Mouse (Mus musculus) lung, embryonic 16.5 days (tissue): ENCODE measurements around the gene Hoxc10. TPM values are rescaled to one million over a fixed set of nuclear protein-coding genes. Genes with fewer than 3 reads are reported as not detected.

Experiments used
- ATAC-seq: fragments of 200-750 bp; cut with Nextera tagmentation; 2 replicates; pipeline ENCODE4 v1.8.0; 2017; ENCODE audit warnings: low read depth, mild to moderate bottlenecking, moderate library complexity
- H3K27ac ChIP-seq: fragments of 300-500 bp; sonication (generic); 2 replicates; pipeline ENCODE4 v1.5.1; 2014; ENCODE audit warnings: mild to moderate bottlenecking, control low read depth, low read length
- H3K27me3 ChIP-seq: fragments of 300-500 bp; sonication (generic); 2 replicates; pipeline ENCODE4 v1.6.1; 2014; ENCODE audit warnings: low read depth, low read length, mixed read lengths; ENCODE audit not compliant: control insufficient read depth, insufficient read depth
- H3K36me3 ChIP-seq: fragments of 300-500 bp; sonication (generic); 2 replicates; pipeline ENCODE4 v1.6.1; 2014; ENCODE audit warnings: low read length; ENCODE audit not compliant: control insufficient read depth, insufficient read depth
- H3K4me1 ChIP-seq: fragments of 300-500 bp; sonication (generic); replicated peaks from 2 replicates; pipeline ENCODE4 v1.6.1; 2014; ENCODE audit warnings: low read length, mixed read lengths; ENCODE audit not compliant: control insufficient read depth, insufficient read depth
- H3K4me2 ChIP-seq: fragments of 300-500 bp; sonication (generic); 2 replicates; pipeline ENCODE4 v1.6.1; 2014; ENCODE audit warnings: low read depth, low read length, control low read depth
- H3K4me3 ChIP-seq: fragments of 300-500 bp; sonication (generic); 2 replicates; pipeline ENCODE4 v1.5.1; 2014; ENCODE audit warnings: mild to moderate bottlenecking, low read length, control low read depth
- H3K9ac ChIP-seq: fragments of 300-500 bp; sonication (generic); 2 replicates; pipeline ENCODE4 v1.6.1; 2014; ENCODE audit warnings: low read length, control low read depth
- H3K9me3 ChIP-seq: fragments of 300-500 bp; sonication (generic); 2 replicates; pipeline ENCODE4 v1.6.1; 2016; ENCODE audit warnings: low read length; ENCODE audit not compliant: control insufficient read depth
- WGBS: fragments of 180-500 bp; shearing (Covaris S2); extraction: QIAGEN DNeasy Blood & Tissue Kit; methylation state at CpG from one replicate; pipeline ENCODE4 v1.1.7; 2014; 5-methylcytosine and 5-hydroxymethylcytosine counted together
- microRNA counts: library from miRNA; unstranded; fragments of <30 nt; microRNA quantifications from one replicate; lab custom pipeline; 2016
- microRNA-seq: library from miRNA; unstranded; fragments of <30 nt; microRNA quantifications from one replicate; pipeline ENCODE4, GENCODE M21; 2016
- polyA plus RNA-seq: library from polyadenylated mRNA; unstranded; fragments of >200 nt; fragmentation: Nextera tagmentation; extraction: Ambion mirVana; gene quantifications from 2 replicates; pipeline ENCODE4 v1.2.1, GENCODE M21; 2015

Hoxc10 gene
- polyA plus RNA-seq, 1 experiment from 2014 or later = not detected

GRCm38 (mm10) chr15:103015406-103016166 lies 49.0 kb downstream of the Hoxc10 start:
- no peak overlapping the region for H3K9ac ChIP-seq
- no peak overlapping the region for H3K4me3 ChIP-seq

DNA sequence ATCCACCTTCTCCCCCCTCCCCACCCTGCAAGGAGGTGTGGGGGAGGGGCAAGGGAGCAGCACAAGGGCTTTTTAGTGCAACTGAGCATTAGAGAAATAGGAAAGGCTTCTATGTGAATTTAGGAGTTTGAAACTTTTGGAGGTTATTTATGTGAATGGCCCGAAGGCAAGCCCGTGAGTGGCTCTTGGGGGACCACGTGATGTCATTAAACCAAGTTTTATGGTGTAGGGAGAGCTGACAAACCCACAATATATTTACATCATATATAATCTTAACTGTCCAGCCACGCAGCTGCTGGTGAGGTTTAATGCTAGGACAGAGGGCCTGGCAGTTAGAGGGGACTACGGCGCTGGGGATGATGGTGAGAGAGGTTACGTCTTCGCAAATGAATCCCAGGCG lies 52.0 kb downstream of the Hoxc10 start, which contains the start of gene Hoxc4:
TSS of gene Hoxc4 (plus strand) at position 299 of the 400 bp plus-strand sequence.
- no peak within 1 kb of the TSS for H3K4me3 ChIP-seq
- WGBS = 31% methylated on average over 9 of the region's 9 CpGs
- no peaks in the 10 kb centered on the region for H3K4me1 ChIP-seq
- H3K27me3 ChIP-seq = peaks cover 97% of the 10 kb centered on the region
- ATAC-seq = no peak
- H3K4me2 ChIP-seq = no peak within 1 kb of the TSS
- no peaks in the 10 kb centered on the region for H3K36me3 ChIP-seq
- H3K27ac ChIP-seq = no peak within 1 kb of the TSS
- H3K9me3 ChIP-seq = no peaks in the 10 kb centered on the region
- no peak within 1 kb of the TSS for H3K9ac ChIP-seq

More at GRCm38 (mm10) chr15:103015406-103016166, 49.0 kb downstream of the Hoxc10 start:
- 14% methylated on average over 19 of the region's 19 CpGs for WGBS
- H3K4me2 ChIP-seq = no peak overlapping the region
- no peaks in the 10 kb centered on the region for H3K4me1 ChIP-seq
- H3K27ac ChIP-seq = no peak overlapping the region
- H3K9me3 ChIP-seq = no peaks in the 10 kb centered on the region
- no peaks in the 10 kb centered on the region for H3K36me3 ChIP-seq
- ATAC-seq = no peak
- H3K27me3 ChIP-seq = peaks cover 97% of the 10 kb centered on the region

GRCm38 (mm10) chr15:103020899-103021418 lies 54.4 kb downstream of the Hoxc10 start:
- Histone ChIP-seq H3K36me3 (no peaks in the 10 kb centered on the region), H3K9me3 (no peaks in the 10 kb centered on the region), H3K4me2 (no peak overlapping the region), H3K27me3 (peaks cover 93% of the 10 kb centered on the region), H3K4me3 (no peak overlapping the region), H3K9ac (no peak overlapping the region), H3K4me1 (no peaks in the 10 kb centered on the region), H3K27ac (no peak overlapping the region)
- ATAC-seq = no peak
- WGBS = 4% methylated on average over 8 of the region's 8 CpGs

MicroRNAs encoded within 50 kb of the gene (microRNA counts, 519-probe panel; counts per million panel counts)
- microRNA mmu-miR-615-3p (lab: Ali Mortazavi, UCI) = not detected
- microRNA mmu-miR-615-5p (lab: Ali Mortazavi, UCI) = not detected

Small RNAs within 50 kb of the gene (microRNA-seq; reads per million reads assigned to microRNA genes)
- gene Mir196a-2 (37.3 reads per million, percentile 38 among the genes with 10 or more reads in this experiment), gene Mir615 (64.0 reads per million, percentile 45 among the genes with 10 or more reads in this experiment)

Other genes starting within 250 kb of the Hoxc10 start
- 61.7 and 68.5 TPM in 2 replicates for gene Calcoco1, start 244.6 kb upstream of the Hoxc10 start, polyA plus RNA-seq
- not detected in 2 replicates for gene Hoxc13, start 45.7 kb upstream of the Hoxc10 start, polyA plus RNA-seq
- gene Hoxc12, start 30.0 kb upstream of the Hoxc10 start, polyA plus RNA-seq = not detected in 2 replicates
- gene Hoxc11, start 12.4 kb upstream of the Hoxc10 start, polyA plus RNA-seq = not detected in 2 replicates
- 0.31 TPM in 2 replicates for gene Hoxc5, start 647 bp downstream of the Hoxc10 start, polyA plus RNA-seq
- gene Hoxc9, start 9.6 kb downstream of the Hoxc10 start, polyA plus RNA-seq = not detected in 2 replicates
- gene Hoxc8, start 23.8 kb downstream of the Hoxc10 start, polyA plus RNA-seq = 0.10 and 0.30 TPM in 2 replicates
- gene Hoxc6, start 31.5 kb downstream of the Hoxc10 start, polyA plus RNA-seq = 0.36 TPM in 2 replicates
- 0.93 and 1.4 TPM in 2 replicates for gene Hoxc4, start 52.1 kb downstream of the Hoxc10 start, polyA plus RNA-seq
- gene Smug1, start 200.3 kb downstream of the Hoxc10 start, polyA plus RNA-seq = 17.4 and 20.7 TPM in 2 replicates